Mouse (Mus musculus) myocyte (in vitro differentiated cells): ENCODE measurements around the gene Prkab1. TPM values are rescaled to one million over a fixed set of nuclear protein-coding genes. Genes with fewer than 3 reads are reported as not detected.

Source experiments
- H3K27me3 ChIP-seq: one replicate; pipeline ENCODE4 v1.6.1; 2011; ENCODE audit not compliant: control insufficient read depth, insufficient read depth, insufficient read length
- H3K36me3 ChIP-seq: one replicate; pipeline ENCODE4 v1.6.1; 2011; ENCODE audit not compliant: control insufficient read depth, insufficient read depth
- H3K4me2 ChIP-seq: one replicate; pipeline ENCODE4 v1.6.1; 2011; ENCODE audit warnings: low read depth, control low read depth
- H3K4me3 ChIP-seq: one replicate; pipeline ENCODE4 v1.5.1; 2011; ENCODE audit warnings: mild to moderate bottlenecking, control low read depth, moderate library complexity
- H3K79me2 ChIP-seq: one replicate; pipeline ENCODE4 v1.6.1; 2011; ENCODE audit not compliant: control insufficient read depth, insufficient read depth
- H3ac ChIP-seq: one replicate; pipeline ENCODE4 v1.6.1; 2011; ENCODE audit not compliant: control insufficient read depth, insufficient read length
- CEBPB ChIP-seq: IDR thresholded peaks from 2 replicates; pipeline ENCODE4 v1.6.1; 2011; ENCODE audit warnings: mild to moderate bottlenecking, moderate library complexity; ENCODE audit not compliant: poor library complexity, insufficient read depth, severe bottlenecking
- E2F4 ChIP-seq: IDR thresholded peaks from one replicate; pipeline ENCODE4 v1.6.1; 2011; ENCODE audit warnings: mild to moderate bottlenecking, control low read depth, moderate library complexity; ENCODE audit not compliant: insufficient read depth
- MAX ChIP-seq: IDR thresholded peaks from one replicate; pipeline ENCODE4 v1.6.1; 2011; ENCODE audit warnings: low read depth, mild to moderate bottlenecking, control low read depth
- MYOD1 ChIP-seq, 3 experiments: IDR thresholded peaks; one replicate each; pipeline ENCODE4 v1.6.1; 2011; ENCODE audit warnings: control low read depth in 2 of 3, low read depth in 2 of 3, mild to moderate bottlenecking in 2 of 3, moderate library complexity in 1 of 3; ENCODE audit not compliant: insufficient read length in 2 of 3, control insufficient read depth in 1 of 3
- MYOG ChIP-seq, 3 experiments: IDR thresholded peaks; one replicate each; pipeline ENCODE4 v1.6.1; 2011; ENCODE audit warnings: control low read depth in 2 of 3, low read depth in 2 of 3, mild to moderate bottlenecking in 2 of 3; ENCODE audit not compliant: insufficient read length in 2 of 3, control insufficient read depth in 1 of 3, insufficient read depth in 1 of 3
- POLR2A ChIP-seq: IDR thresholded peaks from one replicate; pipeline ENCODE4 v1.6.1; 2011; ENCODE audit warnings: low read depth, mild to moderate bottlenecking, control low read depth, moderate library complexity; ENCODE audit not compliant: insufficient read length
- POLR2AphosphoS2 ChIP-seq: IDR thresholded peaks from one replicate; pipeline ENCODE4 v1.6.1; 2011; ENCODE audit warnings: low read depth, control low read depth; ENCODE audit not compliant: insufficient read length
- REST ChIP-seq: IDR thresholded peaks from one replicate; pipeline ENCODE4 v1.6.1; 2011; ENCODE audit warnings: mild to moderate bottlenecking, control low read depth, moderate library complexity; ENCODE audit not compliant: insufficient read depth, insufficient read length
- SRF ChIP-seq: IDR thresholded peaks from one replicate; pipeline ENCODE4 v1.6.1; 2011; ENCODE audit warnings: low read depth; ENCODE audit not compliant: control insufficient read depth, insufficient read length
- TCF12 ChIP-seq: IDR thresholded peaks from one replicate; pipeline ENCODE4 v1.6.1; 2011; ENCODE audit warnings: mild to moderate bottlenecking, control low read depth; ENCODE audit not compliant: poor library complexity, insufficient read depth, severe bottlenecking
- TCF3 ChIP-seq: IDR thresholded peaks from one replicate; pipeline ENCODE4 v1.6.1; 2011; ENCODE audit warnings: low read depth, control low read depth; ENCODE audit not compliant: insufficient read length
- USF1 ChIP-seq: IDR thresholded peaks from one replicate; pipeline ENCODE4 v1.6.1; 2011; ENCODE audit warnings: low read depth, mild to moderate bottlenecking, control low read depth, moderate library complexity
- polyA plus RNA-seq: library from polyadenylated mRNA; unstranded; fragments of >200 nt; fragmentation: generic; extraction: Trizol; gene quantifications from one replicate; pipeline ENCODE4 v1.2.1, GENCODE M21; 2012; ENCODE audit warnings: missing spikeins

Prkab1 gene
- polyA plus RNA-seq, 1 experiment, result 32.2 TPM

DNA sequence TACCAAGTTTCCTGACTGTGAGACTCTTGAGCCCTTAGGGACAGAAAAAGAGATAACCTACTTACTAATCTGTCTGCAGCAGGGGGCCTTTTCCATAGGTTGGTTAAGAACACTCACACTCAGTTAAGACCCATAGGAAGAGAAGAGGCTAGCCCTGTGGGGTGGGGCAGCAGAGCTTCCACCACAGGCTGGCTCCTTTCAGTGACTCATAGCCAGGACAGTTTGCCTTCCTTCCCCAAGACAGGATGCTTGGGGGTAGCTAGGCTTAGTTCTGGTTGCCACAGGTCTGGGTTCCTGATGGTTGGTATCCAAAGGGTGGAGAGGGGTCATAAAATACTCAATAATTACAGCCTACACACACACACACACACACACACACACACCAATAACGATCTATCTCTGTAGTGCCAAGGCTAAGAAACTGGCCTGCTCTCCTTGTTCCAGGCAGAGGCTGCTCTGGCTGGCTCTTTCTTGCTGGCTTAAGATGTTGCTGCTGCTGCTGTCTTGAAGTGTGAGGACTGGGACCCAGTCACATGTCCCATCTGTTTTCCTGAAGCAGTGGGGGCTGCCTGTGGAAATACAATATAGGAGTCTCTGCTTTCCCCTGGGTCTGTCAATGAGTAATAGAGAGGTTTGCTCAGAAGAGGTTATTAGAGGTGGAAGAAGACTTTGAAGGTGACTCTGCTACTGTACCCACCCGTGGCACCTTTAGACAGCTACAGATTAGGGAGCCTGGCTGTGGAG lies 14.3 kb downstream of the Prkab1 start:
- TF ChIP-seq SRF (no peak), POLR2AphosphoS2 (peak; percentile 56), TCF12 (no peak)
- Histone ChIP-seq H3K4me3 (no peak overlapping the region), H3K36me3 (peaks cover 5% of the 10 kb centered on the region), H3K27me3 (no peaks in the 10 kb centered on the region), H3ac (no peak overlapping the region), H3K79me2 (no peaks in the 10 kb centered on the region), H3K4me2 (no peak overlapping the region)

DNA sequence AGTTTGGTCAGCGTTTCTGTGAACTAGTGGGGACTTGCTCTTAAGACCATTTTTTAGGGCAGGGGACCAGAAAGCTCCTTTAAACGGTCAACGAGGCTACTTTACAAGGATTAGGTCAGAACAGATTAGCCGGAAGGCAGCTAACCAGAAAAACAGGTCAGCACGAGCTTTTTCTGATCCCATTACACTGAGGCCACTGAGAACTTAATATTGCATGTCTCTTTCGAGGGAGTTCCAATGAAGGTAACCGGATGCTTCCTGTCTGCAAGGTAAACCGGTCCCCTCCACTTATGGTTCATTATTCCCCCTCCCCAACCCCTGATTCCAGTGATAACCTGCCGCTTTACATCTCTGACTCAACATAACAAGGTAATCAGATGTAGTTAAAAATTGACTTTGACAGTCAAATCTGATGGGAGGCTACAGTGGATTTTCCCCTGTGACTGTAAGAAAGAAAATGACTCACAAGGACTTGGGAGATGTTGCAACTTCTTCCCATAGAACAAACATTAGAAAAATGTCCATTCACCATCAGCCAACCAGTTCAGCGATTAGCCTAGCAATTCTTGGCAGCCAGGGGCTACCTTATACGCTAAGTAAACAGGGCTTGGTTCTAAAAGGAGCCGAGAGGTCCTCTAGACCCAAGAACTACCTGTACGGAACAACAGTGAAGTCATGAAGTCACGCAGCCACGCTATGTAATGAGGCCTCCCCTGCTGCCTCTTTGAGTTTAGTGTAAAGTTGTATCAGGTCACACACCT lies 15.0 kb downstream of the Prkab1 start:
- Histone ChIP-seq H3K4me3 (no peak overlapping the region), H3K4me2 (no peak overlapping the region), H3K36me3 (no peaks in the 10 kb centered on the region), H3K27me3 (no peaks in the 10 kb centered on the region), H3K79me2 (no peaks in the 10 kb centered on the region), H3ac (no peak overlapping the region)
- no peak for TF ChIP-seq POLR2AphosphoS2
- no peak for TF ChIP-seq TCF3
- TF ChIP-seq REST, result no peak
- 0 out of 2 replicates have a peak, but pooled peaks have one; percentile 35 for TF ChIP-seq CEBPB

DNA sequence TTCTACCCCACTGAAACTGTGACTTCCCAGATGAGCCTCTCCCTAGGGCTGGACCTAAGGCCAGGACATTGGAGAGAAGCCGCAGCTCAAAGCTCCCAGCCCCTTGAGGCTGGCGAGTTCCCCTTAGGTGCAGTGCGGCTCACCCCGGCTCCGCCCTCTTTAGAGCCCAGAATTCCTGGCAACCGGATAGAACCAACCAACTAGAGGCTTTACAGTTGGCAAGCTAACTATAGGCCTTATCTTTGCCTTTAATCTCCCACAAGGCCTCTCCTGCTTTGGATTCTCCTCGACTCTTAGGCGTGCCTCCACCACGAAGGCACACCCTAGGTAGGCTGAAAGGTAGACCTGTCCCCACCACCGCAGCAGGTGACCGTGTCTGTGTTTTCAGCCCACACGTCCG lies 16.6 kb downstream of the Prkab1 start:
- no peak for TF ChIP-seq SRF
- no peak for TF ChIP-seq TCF3
- TF ChIP-seq MAX, result no peak
- no peak for TF ChIP-seq TCF12
- no peak for TF ChIP-seq MYOG (IDR thresholded peaks at IDR 0.05; ENCODE audit: control insufficient read depth in 1 of 3, insufficient read depth in 1 of 3, insufficient read length in 2 of 3, low read depth in 2 of 3)
- no peak for TF ChIP-seq POLR2A
- Histone ChIP-seq H3K79me2 (no peaks in the 10 kb centered on the region), H3K27me3 (no peaks in the 10 kb centered on the region), H3K4me2 (no peak overlapping the region), H3ac (no peak overlapping the region), H3K36me3 (no peaks in the 10 kb centered on the region), H3K4me3 (no peak overlapping the region)

DNA sequence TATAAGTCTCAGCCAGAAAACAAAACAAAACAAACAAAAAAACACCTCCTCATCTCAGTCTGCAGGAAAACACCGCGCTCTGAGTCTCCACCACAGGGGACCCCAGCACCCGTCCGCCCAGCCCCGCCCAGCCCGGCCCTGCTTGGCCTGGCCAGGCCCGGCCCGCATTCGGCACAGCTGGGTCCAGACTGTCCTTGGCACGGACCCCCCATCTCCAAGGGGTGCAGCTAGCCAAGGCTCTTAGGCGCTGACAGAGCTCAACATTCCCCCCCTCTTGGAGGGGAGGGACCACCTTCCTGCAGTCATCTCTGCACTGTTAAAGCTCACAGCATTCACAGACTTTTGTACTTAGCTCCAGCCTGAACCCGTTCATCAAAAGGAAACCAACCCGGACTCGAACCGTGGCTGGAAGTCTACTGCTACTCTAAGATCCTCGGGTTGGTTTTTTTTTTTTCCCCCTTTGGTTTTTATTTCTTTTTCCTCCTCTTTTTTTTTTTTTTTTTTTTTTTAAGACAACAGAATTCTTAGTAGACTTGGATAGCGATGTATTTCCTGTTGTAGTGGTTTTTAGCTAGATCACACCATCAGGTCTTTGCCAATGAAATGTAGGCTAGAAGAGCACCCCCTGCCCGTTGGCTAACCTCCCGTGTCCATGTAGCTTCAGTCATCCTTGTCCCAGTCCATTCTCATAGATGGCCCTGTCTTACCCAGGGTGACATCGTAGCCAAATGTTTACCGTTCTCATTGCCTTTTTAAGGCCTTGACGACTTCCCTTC lies 17.8 kb downstream of the Prkab1 start:
- TF ChIP-seq POLR2A (no peak), MAX (no peak), USF1 (no peak), TCF3 (no peak), E2F4 (no peak), MYOG (IDR thresholded peaks at IDR 0.05; ENCODE audit: control insufficient read depth in 1 of 3, insufficient read depth in 1 of 3, insufficient read length in 2 of 3, low read depth in 2 of 3) (no peak), MYOD1 (IDR thresholded peaks at IDR 0.05; ENCODE audit: control insufficient read depth in 1 of 3, insufficient read length in 2 of 3, low read depth in 2 of 3) (no peak), TCF12 (no peak), CEBPB (no peak)
- H3K4me2 ChIP-seq, result no peak overlapping the region
- no peaks in the 10 kb centered on the region for H3K27me3 ChIP-seq
- H3ac ChIP-seq, result no peak overlapping the region
- no peaks in the 10 kb centered on the region for H3K36me3 ChIP-seq
- H3K79me2 ChIP-seq, result no peaks in the 10 kb centered on the region
- H3K4me3 ChIP-seq, result no peak overlapping the region

DNA sequence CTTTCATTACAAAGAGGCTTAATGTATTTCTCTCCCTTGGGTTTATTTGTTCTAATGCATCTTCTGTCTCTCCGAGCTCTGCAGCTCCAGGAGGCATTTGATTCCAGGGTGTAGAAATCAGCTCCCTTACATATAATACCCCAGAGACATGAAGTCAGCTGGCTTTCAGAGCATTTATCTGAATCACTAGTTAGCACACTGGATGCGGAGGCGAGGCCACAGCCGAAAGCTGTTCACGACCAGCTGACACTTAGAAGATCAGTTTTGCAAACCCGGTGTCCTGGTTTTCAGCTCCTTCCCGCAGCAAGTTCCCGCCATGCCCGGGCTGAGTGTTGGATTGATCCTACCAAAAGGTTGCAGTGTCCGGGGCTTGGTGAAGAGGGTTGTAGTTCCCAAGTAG lies 20.0 kb downstream of the Prkab1 start:
- TF ChIP-seq MAX (no peak), REST (no peak), TCF3 (no peak), POLR2A (no peak), SRF (no peak), USF1 (no peak), MYOD1 (IDR thresholded peaks at IDR 0.05; ENCODE audit: control insufficient read depth in 1 of 3, insufficient read length in 2 of 3, low read depth in 2 of 3) (no peak), TCF12 (no peak), CEBPB (no peak), POLR2AphosphoS2 (no peak), E2F4 (no peak), MYOG (IDR thresholded peaks at IDR 0.05; ENCODE audit: control insufficient read depth in 1 of 3, insufficient read depth in 1 of 3, insufficient read length in 2 of 3, low read depth in 2 of 3) (no peak)
- Histone ChIP-seq H3K27me3 (no peaks in the 10 kb centered on the region), H3K36me3 (no peaks in the 10 kb centered on the region), H3K4me3 (no peak overlapping the region), H3K4me2 (no peak overlapping the region), H3ac (no peak overlapping the region), H3K79me2 (no peaks in the 10 kb centered on the region)
